Comparison of ENCODE assay signal across 10 mouse cellular contexts in genomic region chr12:72235621-72236351, GRCm38 (mm10). TPM values are rescaled to one million over a fixed set of nuclear protein-coding genes. Genes with fewer than 3 reads are reported as not detected.
DNase-seq lines count a peak whose midpoint lies in the region; ATAC-seq lines count a peak whose summit lies in the region.
"Had no signal": no experiment of that assay in that cellular context is flagged by ENCODE, and none has a peak within 500 bp of the region (broad histone marks: within the 10 kb centered on the region; RNA-seq: fewer than 3 reads in every experiment).

No protein-coding gene starts in this region.

- no peak overlapping the region for H3K27ac ChIP-seq in kidney, embryonic 16.5 days (ENCODE audit: low read length)
- no peak overlapping the region for H3K27ac ChIP-seq in brown adipose tissue, adult 24 weeks (replicated peaks; ENCODE audit: low read depth, low read length)
- H3K27ac ChIP-seq in forebrain, embryonic 15.5 days (replicated peaks), result peak overlapping the region; percentile 97
- peak overlapping the region; percentile 97 for H3K27ac ChIP-seq in midbrain, embryonic 13.5 days

- H3K9ac ChIP-seq in kidney, embryonic 16.5 days (replicated peaks; ENCODE audit: low read length), result peak overlapping the region; percentile 49
- H3K9ac ChIP-seq in forebrain, embryonic 15.5 days (replicated peaks), result peak overlapping the region; percentile 94
- H3K9ac ChIP-seq in midbrain, embryonic 13.5 days (replicated peaks), result peak overlapping the region; percentile 91

- peaks cover 5% of the 10 kb centered on the region; the same call in 1 of the 2 replicates for H3K4me1 ChIP-seq in kidney, embryonic 16.5 days (ENCODE audit: insufficient read depth, low read length)
- no peaks in the 10 kb centered on the region; the same call in 1 of the 2 replicates for H3K4me1 ChIP-seq in brown adipose tissue, adult 24 weeks (ENCODE audit: control insufficient read depth, insufficient read depth, insufficient read length, low read length)
- H3K4me1 ChIP-seq in forebrain, embryonic 15.5 days, result peaks cover 63% of the 10 kb centered on the region
- peaks cover 55% of the 10 kb centered on the region for H3K4me1 ChIP-seq in midbrain, embryonic 13.5 days (replicated peaks)

- H3K36me3 ChIP-seq in kidney, embryonic 16.5 days (ENCODE audit: insufficient read depth, low read length), result no peaks in the 10 kb centered on the region
- no peaks in the 10 kb centered on the region for H3K36me3 ChIP-seq in forebrain, embryonic 15.5 days
- H3K36me3 ChIP-seq in midbrain, embryonic 13.5 days, result 0 out of 2 replicates have a peak, but pooled peaks cover 6% of the 10 kb centered on the region

- H3K4me2 ChIP-seq in kidney, embryonic 16.5 days (replicated peaks; ENCODE audit: low read depth, low read length), result peak overlapping the region; percentile 85
- H3K4me2 ChIP-seq in forebrain, embryonic 15.5 days (replicated peaks), result peak overlapping the region; percentile 70
- H3K4me2 ChIP-seq in midbrain, embryonic 13.5 days (replicated peaks), result peak overlapping the region; percentile 70

- H3K27me3 ChIP-seq in kidney, embryonic 16.5 days (ENCODE audit: insufficient read depth, low read length), result peaks cover 32% of the 10 kb centered on the region
- H3K27me3 ChIP-seq in forebrain, embryonic 15.5 days, result no peaks in the 10 kb centered on the region
- H3K27me3 ChIP-seq in midbrain, embryonic 13.5 days, result peaks cover 7% of the 10 kb centered on the region; the same call in 1 of the 2 replicates

- no peak for ATAC-seq in kidney, embryonic 16.5 days (ENCODE audit: low FRiP score, low TSS enrichment)
- no peak; the same call in 1 of the 2 replicates for ATAC-seq in forebrain, embryonic 15.5 days (replicated peaks)
- peak; percentile 21; the same call in 1 of the 2 replicates for ATAC-seq in midbrain, embryonic 13.5 days
- ATAC-seq in megakaryocyte progenitor cell, adult 5-6 weeks (replicated peaks; ENCODE audit: poor library complexity), result no peak
- ATAC-seq: Patski had no signal

- no peaks in the 10 kb centered on the region for H3K9me3 ChIP-seq in kidney, embryonic 16.5 days (ENCODE audit: low read length)
- H3K9me3 ChIP-seq in forebrain, embryonic 15.5 days, result no peaks in the 10 kb centered on the region
- no peaks in the 10 kb centered on the region for H3K9me3 ChIP-seq in midbrain, embryonic 13.5 days

- WGBS in kidney, embryonic 16.5 days, result 57% methylated on average over 12 of the region's 12 CpGs
- WGBS in forebrain, embryonic 15.5 days, result 9% methylated on average over 12 of the region's 12 CpGs
- WGBS in midbrain, embryonic 13.5 days, result 15% methylated on average over 12 of the region's 12 CpGs

- DNase-seq in kidney, postnatal 10 days, result no peak
- no peak for DNase-seq in adrenal gland, adult 2 months
- DNase-seq in urinary bladder, postnatal 25 days (ENCODE audit: low spot score), result no peak

- peak overlapping the region; percentile 52 for H3K4me3 ChIP-seq in kidney, embryonic 16.5 days (ENCODE audit: low read length)
- peak overlapping the region; percentile 52; the same call in 1 of the 2 replicates for H3K4me3 ChIP-seq in brown adipose tissue, adult 24 weeks (ENCODE audit: insufficient read depth, low read depth, low read length)
- peak overlapping the region; percentile 85 for H3K4me3 ChIP-seq in forebrain, embryonic 15.5 days
- H3K4me3 ChIP-seq in midbrain, embryonic 13.5 days (replicated peaks), result peak overlapping the region; percentile 69

RNA-seq across cellular contexts. Expression of gene Ccdc175, which starts 51.0 kb away (rescaled TPM):
- polyA plus RNA-seq in kidney, embryonic 16.5 days (2015; fragmentation: Nextera tagmentation; extraction: Ambion mirVana), result not detected in 2 replicates
- not detected in 2 replicates for polyA plus RNA-seq in brown adipose tissue, adult 24 weeks (2012; ENCODE audit: insufficient read depth, insufficient read length, missing spikeins)
- not detected in 2 replicates for polyA plus RNA-seq in forebrain, embryonic 15.5 days (2015; fragmentation: Nextera tagmentation; extraction: Ambion mirVana)
- not detected in 2 replicates for polyA plus RNA-seq in midbrain, embryonic 13.5 days (2015; fragmentation: Nextera tagmentation; extraction: Ambion mirVana)
- not detected for total RNA-seq in adrenal gland, adult 2 months (2021)
- polyA plus RNA-seq in adrenal gland, adult 2 months (2012; rRNA removed), result not detected in 2 replicates
- total RNA-seq in megakaryocyte progenitor cell, adult 5-6 weeks (2015), result not detected in 2 replicates
- total RNA-seq in megakaryocyte progenitor cell, adult 5-6 weeks (2017), result not detected in 2 replicates
- total RNA-seq: layer of hippocampus, adult 18-20 months had no signal
- polyA plus RNA-seq: Patski had no signal

Comparison
In these comparisons a context has a peak if more than half of its experiments do, and no peak if none do; other contexts are left out.
1. H3K27ac ChIP-seq: peak in forebrain, embryonic 15.5 days (single experiment) and midbrain, embryonic 13.5 days (single experiment); none in kidney, embryonic 16.5 days (single experiment) and brown adipose tissue, adult 24 weeks (single experiment).
2. Peak in every context shown above with its lines, with median percentiles within 50 percentile points of each other: H3K4me2 ChIP-seq, H3K4me3 ChIP-seq and H3K9ac ChIP-seq.